ENCODE assay signal across 9 mouse cellular contexts in genomic region chr4:114897853-114898252, GRCm38 (mm10). TPM values are rescaled to one million over a fixed set of nuclear protein-coding genes. Genes with fewer than 3 reads are reported as not detected.
DNase-seq lines count a peak whose midpoint lies in the region; ATAC-seq and TF ChIP-seq lines count a peak whose summit lies in the region.
"Had no signal": no experiment of that assay in that cellular context is flagged by ENCODE, and none has a peak within 500 bp of the region (broad histone marks: within the 10 kb centered on the region; RNA-seq: fewer than 3 reads in every experiment).

No protein-coding gene starts in this region.

- TF ChIP-seq CTCF in midbrain, postnatal 0 days (IDR thresholded peaks at IDR 0.05) = peak; percentile 34; the same call in 1 of the 2 replicates

- H3K4me3 ChIP-seq in embryonic facial prominence, embryonic 15.5 days (replicated peaks) = no peak overlapping the region
- H3K4me3 ChIP-seq in embryonic facial prominence, embryonic 10.5 days = no peak overlapping the region
- H3K4me3 ChIP-seq in midbrain, postnatal 0 days (ENCODE audit: low read depth, low read length) = no peak overlapping the region
- H3K4me3 ChIP-seq in midbrain, embryonic 14.5 days (replicated peaks; ENCODE audit: low read depth, low read length) = no peak overlapping the region
- H3K4me3 ChIP-seq in forebrain, embryonic 16.5 days (replicated peaks; ENCODE audit: low read length) = no peak overlapping the region
- H3K4me3 ChIP-seq: neural tube, embryonic 12.5 days had no signal

- H3K4me1 ChIP-seq in embryonic facial prominence, embryonic 15.5 days = peaks cover 11% of the 10 kb centered on the region
- peaks cover 30% of the 10 kb centered on the region for H3K4me1 ChIP-seq in embryonic facial prominence, embryonic 10.5 days
- no peaks in the 10 kb centered on the region for H3K4me1 ChIP-seq in midbrain, postnatal 0 days (ENCODE audit: insufficient read depth, low read length)
- H3K4me1 ChIP-seq in midbrain, embryonic 14.5 days (ENCODE audit: control insufficient read depth, insufficient read depth, low read length) = 0 out of 2 replicates have a peak, but pooled peaks cover 2% of the 10 kb centered on the region
- peaks cover 5% of the 10 kb centered on the region; the same call in 1 of the 2 replicates for H3K4me1 ChIP-seq in forebrain, embryonic 16.5 days (replicated peaks; ENCODE audit: control insufficient read depth, insufficient read depth, low read length)

- 17% methylated on average over 4 of the region's 4 CpGs for WGBS in embryonic facial prominence, embryonic 15.5 days
- WGBS in embryonic facial prominence, embryonic 10.5 days = 11% methylated on average over 4 of the region's 4 CpGs
- WGBS in midbrain, postnatal 0 days = 27% methylated on average over 4 of the region's 4 CpGs
- WGBS in midbrain, embryonic 14.5 days = 16% methylated on average over 4 of the region's 4 CpGs
- 14% methylated on average over 4 of the region's 4 CpGs for WGBS in forebrain, embryonic 16.5 days

- no peaks in the 10 kb centered on the region for H3K9me3 ChIP-seq in embryonic facial prominence, embryonic 15.5 days (replicated peaks)
- no peaks in the 10 kb centered on the region for H3K9me3 ChIP-seq in embryonic facial prominence, embryonic 10.5 days
- H3K9me3 ChIP-seq in midbrain, postnatal 0 days (ENCODE audit: low read length) = no peaks in the 10 kb centered on the region
- H3K9me3 ChIP-seq in midbrain, embryonic 14.5 days (ENCODE audit: control insufficient read depth, low read length) = no peaks in the 10 kb centered on the region
- no peaks in the 10 kb centered on the region for H3K9me3 ChIP-seq in forebrain, embryonic 16.5 days (ENCODE audit: control insufficient read depth, low read length)
- H3K9me3 ChIP-seq: neural tube, embryonic 12.5 days had no signal

- no peaks in the 10 kb centered on the region for H3K36me3 ChIP-seq in embryonic facial prominence, embryonic 15.5 days
- no peaks in the 10 kb centered on the region for H3K36me3 ChIP-seq in embryonic facial prominence, embryonic 10.5 days (replicated peaks)
- H3K36me3 ChIP-seq in midbrain, postnatal 0 days (ENCODE audit: insufficient read depth, low read length) = no peaks in the 10 kb centered on the region
- no peaks in the 10 kb centered on the region for H3K36me3 ChIP-seq in midbrain, embryonic 14.5 days (ENCODE audit: control insufficient read depth, insufficient read depth, low read length)
- no peaks in the 10 kb centered on the region for H3K36me3 ChIP-seq in forebrain, embryonic 16.5 days (ENCODE audit: control insufficient read depth, insufficient read depth)
- H3K36me3 ChIP-seq: neural tube, embryonic 12.5 days had no signal

- H3K9ac ChIP-seq in embryonic facial prominence, embryonic 15.5 days = no peak overlapping the region
- no peak overlapping the region for H3K9ac ChIP-seq in midbrain, postnatal 0 days (replicated peaks; ENCODE audit: low read length, poor library complexity, severe bottlenecking)
- H3K9ac ChIP-seq in midbrain, embryonic 14.5 days (replicated peaks; ENCODE audit: low read length) = no peak overlapping the region
- no peak overlapping the region for H3K9ac ChIP-seq in forebrain, embryonic 16.5 days (replicated peaks; ENCODE audit: low read depth, low read length)
- H3K9ac ChIP-seq: neural tube, embryonic 12.5 days had no signal

- H3K4me2 ChIP-seq in embryonic facial prominence, embryonic 15.5 days (replicated peaks) = no peak overlapping the region
- no peak overlapping the region for H3K4me2 ChIP-seq in midbrain, postnatal 0 days (ENCODE audit: low read depth, low read length, poor library complexity, severe bottlenecking)
- H3K4me2 ChIP-seq in midbrain, embryonic 14.5 days (ENCODE audit: low read length) = no peak overlapping the region
- H3K4me2 ChIP-seq in forebrain, embryonic 16.5 days (ENCODE audit: low read length) = no peak overlapping the region
- H3K4me2 ChIP-seq: neural tube, embryonic 12.5 days had no signal

- ATAC-seq in embryonic facial prominence, embryonic 15.5 days (ENCODE audit: insufficient number of reproducible peaks, low FRiP score, low TSS enrichment, low read depth) = peak; percentile 51
- ATAC-seq in midbrain, postnatal 0 days (ENCODE audit: low FRiP score) = no peak
- ATAC-seq in midbrain, embryonic 14.5 days (ENCODE audit: low FRiP score, low TSS enrichment) = no peak
- ATAC-seq in forebrain, embryonic 16.5 days = no peak

- H3K27me3 ChIP-seq in embryonic facial prominence, embryonic 15.5 days = peaks cover 76% of the 10 kb centered on the region
- peaks cover 92% of the 10 kb centered on the region for H3K27me3 ChIP-seq in embryonic facial prominence, embryonic 10.5 days (replicated peaks; ENCODE audit: low read depth, poor library complexity, severe bottlenecking)
- H3K27me3 ChIP-seq in midbrain, postnatal 0 days (ENCODE audit: insufficient read depth, low read length) = peaks cover 45% of the 10 kb centered on the region
- H3K27me3 ChIP-seq in midbrain, embryonic 14.5 days (ENCODE audit: control insufficient read depth, insufficient read depth, low read length) = peaks cover 54% of the 10 kb centered on the region
- peaks cover 53% of the 10 kb centered on the region for H3K27me3 ChIP-seq in forebrain, embryonic 16.5 days (replicated peaks; ENCODE audit: control insufficient read depth, insufficient read depth, low read length)

- intact Hi-C loops in left cerebral cortex, postnatal 36 days (cut with DNase I) = no loop called here

- DNase-seq in embryonic facial prominence, embryonic 10.5 days (ENCODE audit: low spot score) = no peak
- DNase-seq in midbrain, postnatal 0 days (ENCODE audit: low spot score) = no peak
- no peak for DNase-seq in midbrain, embryonic 14.5 days
- DNase-seq in embryo, embryonic 10.5 days (ENCODE audit: low spot score) = peak; percentile 35
- peak; percentile 44 to 61 for DNase-seq in lung, postnatal 4 days
- no peak for DNase-seq in left cerebral cortex, postnatal 36 days (ENCODE audit: low spot score in 2 of 2)

- no peak overlapping the region for H3K27ac ChIP-seq in embryonic facial prominence, embryonic 15.5 days (replicated peaks)
- no peak overlapping the region for H3K27ac ChIP-seq in embryonic facial prominence, embryonic 10.5 days (replicated peaks)
- H3K27ac ChIP-seq in midbrain, postnatal 0 days (ENCODE audit: low read depth, low read length) = no peak overlapping the region
- H3K27ac ChIP-seq in midbrain, embryonic 14.5 days (replicated peaks; ENCODE audit: low read depth, low read length) = no peak overlapping the region
- no peak overlapping the region for H3K27ac ChIP-seq in forebrain, embryonic 16.5 days (ENCODE audit: low read length)
- H3K27ac ChIP-seq: neural tube, embryonic 12.5 days had no signal

RNA-seq across cellular contexts. Expression of gene Foxd2, which starts 10.8 kb away (rescaled TPM):
- polyA plus RNA-seq in embryonic facial prominence, embryonic 15.5 days (2015; fragmentation: Nextera tagmentation; extraction: Ambion mirVana) = 1.8 and 2.3 TPM in 2 replicates
- polyA plus RNA-seq in embryonic facial prominence, embryonic 10.5 days (2016; fragmentation: Nextera tagmentation; extraction: Ambion mirVana) = 4.6 and 4.8 TPM in 2 replicates
- total RNA-seq in midbrain, postnatal 0 days (2014; rRNA removed) = 1.0 and 2.5 TPM in 2 replicates
- 0.44 and 0.58 TPM in 2 replicates for polyA plus RNA-seq in midbrain, postnatal 0 days (2015; fragmentation: Nextera tagmentation; extraction: Ambion mirVana)
- polyA plus RNA-seq in midbrain, embryonic 14.5 days (2014; fragmentation: Nextera tagmentation; extraction: Ambion mirVana) = 0.11 and 0.54 TPM in 2 replicates
- under 1 TPM; 0.27 to 0.39 TPM for total RNA-seq in left cerebral cortex, postnatal 36 days (2021)
- polyA plus RNA-seq in forebrain, embryonic 16.5 days (2015; fragmentation: Nextera tagmentation; extraction: Ambion mirVana) = 0.15 TPM in 2 replicates

RNA-seq across cellular contexts. Expression of gene Foxe3, which starts 28.0 kb away (rescaled TPM):
- polyA plus RNA-seq in embryonic facial prominence, embryonic 15.5 days (2015; fragmentation: Nextera tagmentation; extraction: Ambion mirVana) = 0.20 TPM in 1 of 2 replicates, not detected in the other
- polyA plus RNA-seq in embryonic facial prominence, embryonic 10.5 days (2016; fragmentation: Nextera tagmentation; extraction: Ambion mirVana) = 1.0 and 1.5 TPM in 2 replicates
- 0.27 TPM in 1 of 2 replicates, not detected in the other for total RNA-seq in midbrain, postnatal 0 days (2014; rRNA removed)
- 0.31 and 0.39 TPM in 2 replicates for polyA plus RNA-seq in midbrain, postnatal 0 days (2015; fragmentation: Nextera tagmentation; extraction: Ambion mirVana)
- not detected in 2 replicates for polyA plus RNA-seq in midbrain, embryonic 14.5 days (2014; fragmentation: Nextera tagmentation; extraction: Ambion mirVana)
- not detected for total RNA-seq in left cerebral cortex, postnatal 36 days (2021)
- not detected in 2 replicates for polyA plus RNA-seq in forebrain, embryonic 16.5 days (2015; fragmentation: Nextera tagmentation; extraction: Ambion mirVana)
- polyA plus RNA-seq: neural tube, embryonic 12.5 days had no signal

Comparison
In these comparisons a context has a peak if more than half of its experiments do, and no peak if none do; other contexts are left out.
1. DNase-seq: peak in embryo, embryonic 10.5 days (single experiment) and lung, postnatal 4 days (2 of 2); none in embryonic facial prominence, embryonic 10.5 days (single experiment), midbrain, postnatal 0 days (single experiment), midbrain, embryonic 14.5 days (single experiment) and left cerebral cortex, postnatal 36 days (0 of 2).